Mouse (Mus musculus) bone marrow macrophage, adult 2 months (primary cell): ENCODE measurements at regions not wholly inside any gene's neighbourhood (a gene's known extent, or its start where the extent isn't known, plus 50 kb on each side); places are given as distances from the start of the nearest gene placed in this dataset.

Experiments used
- CTCF ChIP-seq: IDR thresholded peaks from 2 replicates; pipeline ENCODE4 v1.5.1; 2012; ENCODE audit warnings: low read depth, mild to moderate bottlenecking, low read length, moderate library complexity
- POLR2A ChIP-seq: IDR thresholded peaks from 2 replicates; pipeline ENCODE4 v1.6.1; 2012; ENCODE audit warnings: mild to moderate bottlenecking, low read depth, low read length, borderline replicate concordance

GRCm38 (mm10) chr10:119052441-119053041 lies 182.5 kb upstream of the Dyrk2 start:
- no peak for TF ChIP-seq POLR2A
- TF ChIP-seq CTCF, result no peak
